Mouse (Mus musculus): Measurements from ENCODE around the gene Card6. TPM values are rescaled to one million over a fixed set of nuclear protein-coding genes. Genes with fewer than 3 reads are reported as not detected.

The Card6 gene
- polyA plus RNA-seq (2015; fragmentation: Nextera tagmentation; extraction: Ambion mirVana): 1.5 and 1.7 TPM in 2 replicates

- Histone ChIP-seq H3K4me1 (ENCODE audit: control insufficient read depth, low read depth, low read length) (peaks cover 12% of the 10 kb centered on the region), H3K27ac (ENCODE audit: low read length) (peak within 1 kb of the TSS; percentile 25; the same call in 1 of the 2 replicates), H3K27me3 (ENCODE audit: control insufficient read depth, insufficient read depth, low read depth, low read length) (0 out of 2 replicates have a peak, but pooled peaks cover 3% of the 10 kb centered on the region), H3K36me3 (ENCODE audit: control insufficient read depth, insufficient read depth) (no peaks in the 10 kb centered on the region), H3K4me2 (ENCODE audit: low read depth, low read length) (peak within 1 kb of the TSS; percentile 51), H3K4me3 (ENCODE audit: low read depth, low read length) (peak within 1 kb of the TSS; percentile 55), H3K9me3 (replicated peaks; ENCODE audit: control insufficient read depth, low read length) (no peaks in the 10 kb centered on the region), H3K9ac (ENCODE audit: low read depth, low read length) (peak within 1 kb of the TSS; percentile 36; the same call in 1 of the 2 replicates)
- ATAC-seq (ENCODE audit: low read depth): no peak
- 3% methylated on average over 21 of the region's 21 CpGs for WGBS (ENCODE audit: insufficient replicate concordance)
Measured at GRCm38 (mm10) chr15:5107686-5108654, at the start of gene Card6. Card6 (minus strand) TSS chr15:5108539.

GRCm38 (mm10) chr15:5157386-5157785 lies 49.0 kb upstream of the Card6 start:
- Histone ChIP-seq H3K27ac (ENCODE audit: low read length) (no peak overlapping the region), H3K4me1 (ENCODE audit: control insufficient read depth, low read depth, low read length) (peaks cover 10% of the 10 kb centered on the region), H3K9ac (ENCODE audit: low read depth, low read length) (no peak overlapping the region), H3K4me2 (ENCODE audit: low read depth, low read length) (no peak overlapping the region), H3K27me3 (ENCODE audit: control insufficient read depth, insufficient read depth, low read depth, low read length) (no peaks in the 10 kb centered on the region), H3K9me3 (replicated peaks; ENCODE audit: control insufficient read depth, low read length) (no peaks in the 10 kb centered on the region), H3K36me3 (ENCODE audit: control insufficient read depth, insufficient read depth) (no peaks in the 10 kb centered on the region), H3K4me3 (ENCODE audit: low read depth, low read length) (no peak overlapping the region)
- WGBS (ENCODE audit: insufficient replicate concordance): 82% methylated on average over 1 of the region's 1 CpGs
- no peak for ATAC-seq (ENCODE audit: low read depth)

- 47% methylated on average over 4 of the region's 4 CpGs for WGBS (ENCODE audit: insufficient replicate concordance)
- no peak for ATAC-seq (ENCODE audit: low read depth)
- Histone ChIP-seq H3K4me3 (ENCODE audit: low read depth, low read length) (no peak overlapping the region), H3K4me2 (ENCODE audit: low read depth, low read length) (no peak overlapping the region), H3K27ac (ENCODE audit: low read length) (peak overlapping the region; percentile 5; the same call in 1 of the 2 replicates), H3K36me3 (ENCODE audit: control insufficient read depth, insufficient read depth) (no peaks in the 10 kb centered on the region), H3K27me3 (ENCODE audit: control insufficient read depth, insufficient read depth, low read depth, low read length) (no peaks in the 10 kb centered on the region), H3K9ac (ENCODE audit: low read depth, low read length) (no peak overlapping the region), H3K9me3 (replicated peaks; ENCODE audit: control insufficient read depth, low read length) (no peaks in the 10 kb centered on the region), H3K4me1 (ENCODE audit: control insufficient read depth, low read depth, low read length) (peaks cover 10% of the 10 kb centered on the region)
Measured at GRCm38 (mm10) chr15:5156355-5156754, 48.0 kb upstream of the Card6 start.

- Histone ChIP-seq H3K4me3 (ENCODE audit: low read depth, low read length) (no peak overlapping the region), H3K9ac (ENCODE audit: low read depth, low read length) (no peak overlapping the region), H3K4me2 (ENCODE audit: low read depth, low read length) (peak overlapping the region; percentile 33), H3K4me1 (ENCODE audit: control insufficient read depth, low read depth, low read length) (peaks cover 10% of the 10 kb centered on the region), H3K27me3 (ENCODE audit: control insufficient read depth, insufficient read depth, low read depth, low read length) (no peaks in the 10 kb centered on the region), H3K9me3 (replicated peaks; ENCODE audit: control insufficient read depth, low read length) (no peaks in the 10 kb centered on the region), H3K36me3 (ENCODE audit: control insufficient read depth, insufficient read depth) (no peaks in the 10 kb centered on the region), H3K27ac (ENCODE audit: low read length) (peak overlapping the region; percentile 70)
- ATAC-seq (ENCODE audit: low read depth): no peak
- WGBS (ENCODE audit: insufficient replicate concordance): 63% methylated on average over 5 of the region's 5 CpGs
Measured at GRCm38 (mm10) chr15:5155093-5155492, 46.8 kb upstream of the Card6 start.

- WGBS (ENCODE audit: insufficient replicate concordance): 69% methylated on average over 9 of the region's 9 CpGs
- Histone ChIP-seq H3K27me3 (ENCODE audit: control insufficient read depth, insufficient read depth, low read depth, low read length) (no peaks in the 10 kb centered on the region), H3K36me3 (ENCODE audit: control insufficient read depth, insufficient read depth) (no peaks in the 10 kb centered on the region), H3K9me3 (replicated peaks; ENCODE audit: control insufficient read depth, low read length) (no peaks in the 10 kb centered on the region), H3K4me2 (ENCODE audit: low read depth, low read length) (peak overlapping the region; percentile 33; the same call in 1 of the 2 replicates), H3K9ac (ENCODE audit: low read depth, low read length) (no peak overlapping the region), H3K4me1 (ENCODE audit: control insufficient read depth, low read depth, low read length) (peaks cover 10% of the 10 kb centered on the region), H3K27ac (ENCODE audit: low read length) (peak overlapping the region; percentile 70), H3K4me3 (ENCODE audit: low read depth, low read length) (no peak overlapping the region)
- peak; percentile 60 for ATAC-seq (ENCODE audit: low read depth)
Measured at GRCm38 (mm10) chr15:5154621-5155020, 46.3 kb upstream of the Card6 start.

- H3K4me3 ChIP-seq (ENCODE audit: low read depth, low read length): no peak overlapping the region
- H3K9me3 ChIP-seq (replicated peaks; ENCODE audit: control insufficient read depth, low read length): no peaks in the 10 kb centered on the region
- H3K4me1 ChIP-seq (ENCODE audit: control insufficient read depth, low read depth, low read length): peaks cover 8% of the 10 kb centered on the region
- no peaks in the 10 kb centered on the region for H3K27me3 ChIP-seq (ENCODE audit: control insufficient read depth, insufficient read depth, low read depth, low read length)
- H3K4me2 ChIP-seq (ENCODE audit: low read depth, low read length): no peak overlapping the region
- no peak for ATAC-seq (ENCODE audit: low read depth)
- no peak overlapping the region for H3K9ac ChIP-seq (ENCODE audit: low read depth, low read length)
- WGBS (ENCODE audit: insufficient replicate concordance): 87% methylated on average over 6 of the region's 6 CpGs
- H3K27ac ChIP-seq (ENCODE audit: low read length): no peak overlapping the region
- no peaks in the 10 kb centered on the region for H3K36me3 ChIP-seq (ENCODE audit: control insufficient read depth, insufficient read depth)
Measured at GRCm38 (mm10) chr15:5152171-5152570, 43.8 kb upstream of the Card6 start.

GRCm38 (mm10) chr15:5149187-5149586 lies 40.8 kb upstream of the Card6 start:
- Histone ChIP-seq H3K9ac (ENCODE audit: low read depth, low read length) (no peak overlapping the region), H3K27ac (ENCODE audit: low read length) (no peak overlapping the region), H3K9me3 (replicated peaks; ENCODE audit: control insufficient read depth, low read length) (no peaks in the 10 kb centered on the region), H3K27me3 (ENCODE audit: control insufficient read depth, insufficient read depth, low read depth, low read length) (no peaks in the 10 kb centered on the region), H3K4me1 (ENCODE audit: control insufficient read depth, low read depth, low read length) (peaks cover 13% of the 10 kb centered on the region), H3K4me2 (ENCODE audit: low read depth, low read length) (no peak overlapping the region), H3K36me3 (ENCODE audit: control insufficient read depth, insufficient read depth) (no peaks in the 10 kb centered on the region; the same call in 1 of the 2 replicates), H3K4me3 (ENCODE audit: low read depth, low read length) (no peak overlapping the region)
- 77% methylated on average over 4 of the region's 4 CpGs for WGBS (ENCODE audit: insufficient replicate concordance)
- no peak for ATAC-seq (ENCODE audit: low read depth)

- H3K9ac ChIP-seq (ENCODE audit: low read depth, low read length): peak overlapping the region; percentile 97
- peaks cover 34% of the 10 kb centered on the region for H3K4me1 ChIP-seq (ENCODE audit: control insufficient read depth, low read depth, low read length)
- no peak for ATAC-seq (ENCODE audit: low read depth)
- H3K9me3 ChIP-seq (replicated peaks; ENCODE audit: control insufficient read depth, low read length): no peaks in the 10 kb centered on the region
- peak overlapping the region; percentile 54 for H3K27ac ChIP-seq (ENCODE audit: low read length)
- peak overlapping the region; percentile 99 for H3K4me3 ChIP-seq (ENCODE audit: low read depth, low read length)
- no peaks in the 10 kb centered on the region for H3K27me3 ChIP-seq (ENCODE audit: control insufficient read depth, insufficient read depth, low read depth, low read length)
- no peaks in the 10 kb centered on the region; the same call in 1 of the 2 replicates for H3K36me3 ChIP-seq (ENCODE audit: control insufficient read depth, insufficient read depth)
- 55% methylated on average over 9 of the region's 9 CpGs for WGBS (ENCODE audit: insufficient replicate concordance)
- peak overlapping the region; percentile 84 for H3K4me2 ChIP-seq (ENCODE audit: low read depth, low read length)
Measured at GRCm38 (mm10) chr15:5145196-5145945, 37.0 kb upstream of the Card6 start.
